Mouse (Mus musculus) forebrain, embryonic 10.5 days (tissue): ENCODE measurements around the gene Gpr152. TPM values are rescaled to one million over a fixed set of nuclear protein-coding genes. Genes with fewer than 3 reads are reported as not detected.

Experiments
- DNase-seq: peaks from one replicate; pipeline ENCODE4 v3.0.0-alpha.2; 2017; ENCODE audit warnings: low spot score; ENCODE audit errors: extremely low spot score
- H3K27ac ChIP-seq: fragments of 300-500 bp; sonication (generic); 2 replicates; pipeline ENCODE4 v1.5.1; 2016; ENCODE audit warnings: mild to moderate bottlenecking
- H3K27me3 ChIP-seq: fragments of 300-500 bp; sonication (generic); 2 replicates; pipeline ENCODE4 v1.6.1; 2016; ENCODE audit warnings: mild to moderate bottlenecking; ENCODE audit not compliant: poor library complexity, severe bottlenecking
- H3K36me3 ChIP-seq: fragments of 300-500 bp; sonication (generic); replicated peaks from 2 replicates; pipeline ENCODE4 v1.6.1; 2016; ENCODE audit warnings: mild to moderate bottlenecking, moderate library complexity
- H3K4me1 ChIP-seq: fragments of 300-500 bp; sonication (generic); 2 replicates; pipeline ENCODE4 v1.6.1; 2016
- H3K4me3 ChIP-seq: fragments of 300-500 bp; sonication (generic); 2 replicates; pipeline ENCODE4 v1.5.1; 2016; ENCODE audit warnings: mild to moderate bottlenecking, moderate library complexity
- H3K9me3 ChIP-seq: fragments of 300-500 bp; sonication (generic); 2 replicates; pipeline ENCODE4 v1.6.1; 2016; ENCODE audit warnings: mild to moderate bottlenecking, moderate library complexity
- WGBS: fragments of 180-500 bp; shearing (Covaris S2); methylation state at CpG from one replicate; pipeline ENCODE4 v1.1.7; 2016; 5-methylcytosine and 5-hydroxymethylcytosine counted together
- polyA plus RNA-seq: library from polyadenylated mRNA; unstranded; fragments of >200 nt; fragmentation: Nextera tagmentation; extraction: Ambion mirVana; gene quantifications from 2 replicates; pipeline ENCODE4 v1.2.1, GENCODE M21; 2016

The Gpr152 gene
- polyA plus RNA-seq, 1 experiment from 2014 or later = not detected

DNA sequence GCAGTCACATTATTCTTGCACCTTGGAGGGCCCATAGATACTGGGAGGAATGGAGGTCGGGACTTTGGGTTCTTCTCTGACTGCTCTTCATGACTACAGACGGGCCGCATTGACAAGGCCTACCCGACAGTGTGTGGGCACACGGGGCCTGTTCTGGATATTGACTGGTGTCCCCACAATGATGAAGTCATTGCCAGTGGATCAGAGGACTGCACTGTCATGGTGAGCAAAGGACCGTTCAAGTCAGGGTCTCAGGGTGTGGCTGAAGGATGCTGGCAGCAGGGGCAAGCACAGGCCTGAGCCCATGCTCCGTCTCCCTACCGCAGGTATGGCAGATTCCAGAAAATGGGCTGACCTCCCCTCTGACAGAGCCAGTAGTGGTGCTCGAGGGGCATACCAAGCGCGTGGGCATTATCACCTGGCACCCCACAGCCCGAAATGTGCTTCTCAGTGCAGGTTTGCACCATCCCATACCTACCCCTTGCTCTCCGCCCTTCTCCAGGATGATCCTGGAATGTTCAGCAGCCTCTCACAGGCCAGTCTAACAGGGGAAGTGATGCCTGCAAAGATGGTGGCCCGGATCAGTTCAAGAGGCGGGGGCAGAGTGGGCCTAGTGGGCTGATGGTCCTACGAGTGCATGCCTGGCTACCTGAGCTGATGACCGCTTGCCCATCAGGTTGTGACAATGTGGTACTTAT lies 10.3 kb downstream of the Gpr152 start:
- Histone ChIP-seq H3K27me3 (no peaks in the 10 kb centered on the region), H3K4me3 (peak overlapping the region; percentile 73; the same call in 1 of the 2 replicates), H3K36me3 (peaks cover 42% of the 10 kb centered on the region), H3K4me1 (peaks cover 39% of the 10 kb centered on the region), H3K9me3 (peaks cover 6% of the 10 kb centered on the region; the same call in 1 of the 2 replicates), H3K27ac (no peak overlapping the region)
- 95% methylated on average over 17 of the region's 17 CpGs for whole genome bisulfite sequencing
- DNase-seq = no peak

DNA sequence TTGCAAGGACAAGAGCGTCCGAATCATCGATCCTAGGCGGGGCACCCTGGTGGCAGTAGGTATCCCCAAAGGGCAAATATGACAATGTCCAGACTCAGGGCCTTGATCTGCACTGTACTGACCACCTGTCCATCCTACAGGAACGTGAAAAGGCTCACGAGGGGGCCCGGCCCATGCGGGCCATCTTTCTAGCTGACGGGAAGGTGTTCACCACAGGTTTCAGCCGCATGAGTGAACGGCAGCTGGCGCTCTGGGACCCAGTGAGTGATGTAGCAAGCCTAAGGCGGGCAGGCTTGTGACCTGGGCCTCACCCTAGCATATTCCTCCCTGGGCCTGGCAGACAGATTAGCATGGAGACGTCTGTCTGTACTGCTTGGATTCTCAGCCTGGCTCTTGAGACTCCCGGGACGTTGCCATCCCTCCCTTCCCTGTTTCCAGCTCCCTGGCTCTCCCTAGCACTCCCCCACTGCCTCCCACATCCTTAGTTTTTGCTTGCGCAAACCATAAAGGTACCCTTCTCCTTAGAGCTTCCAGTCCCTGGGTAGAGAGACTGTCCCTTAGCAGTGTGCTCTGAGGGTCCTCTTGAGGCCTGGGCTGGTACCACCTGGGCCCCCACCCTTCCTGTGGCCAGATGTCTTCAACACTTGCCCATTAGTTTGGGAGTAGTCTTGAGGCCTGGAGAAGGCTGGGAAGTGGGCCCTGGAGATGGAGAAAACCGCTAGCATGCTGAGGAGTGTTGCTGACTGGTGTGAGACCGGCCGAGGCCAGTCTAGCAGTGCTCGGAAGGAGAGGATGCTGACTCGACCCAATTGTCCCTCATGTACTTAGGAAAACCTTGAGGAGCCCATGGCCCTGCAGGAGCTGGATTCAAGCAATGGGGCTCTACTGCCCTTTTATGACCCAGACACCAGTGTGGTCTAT lies 11.2 kb downstream of the Gpr152 start:
- WGBS = 91% methylated on average over 22 of the region's 22 CpGs
- Histone ChIP-seq H3K36me3 (peaks cover 52% of the 10 kb centered on the region), H3K4me3 (no peak overlapping the region), H3K9me3 (peaks cover 3% of the 10 kb centered on the region; the same call in 1 of the 2 replicates), H3K27ac (no peak overlapping the region), H3K27me3 (no peaks in the 10 kb centered on the region), H3K4me1 (peaks cover 48% of the 10 kb centered on the region)
- DNase-seq = no peak

DNA sequence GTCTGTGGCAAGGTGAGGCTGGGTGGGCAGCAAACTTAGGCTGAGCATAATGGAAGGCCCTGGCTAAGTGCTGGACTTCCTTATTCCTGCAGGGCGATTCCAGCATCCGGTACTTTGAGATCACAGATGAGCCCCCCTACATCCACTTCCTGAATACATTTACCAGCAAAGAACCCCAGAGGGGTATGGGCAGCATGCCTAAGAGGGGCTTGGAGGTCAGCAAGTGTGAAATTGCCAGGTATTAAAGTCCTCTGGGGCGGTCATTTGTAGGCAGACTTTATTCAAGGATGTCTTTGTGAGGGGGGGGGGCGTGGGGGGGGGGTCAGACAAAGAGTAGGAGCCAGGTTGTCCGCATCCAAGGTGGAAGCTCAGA lies 11.9 kb downstream of the Gpr152 start:
- Histone ChIP-seq H3K27ac (no peak overlapping the region), H3K36me3 (peaks cover 58% of the 10 kb centered on the region), H3K4me1 (peaks cover 54% of the 10 kb centered on the region), H3K9me3 (no peaks in the 10 kb centered on the region), H3K27me3 (no peaks in the 10 kb centered on the region), H3K4me3 (no peak overlapping the region)
- no peak for DNase-seq
- WGBS = 84% methylated on average over 5 of the region's 5 CpGs

DNA sequence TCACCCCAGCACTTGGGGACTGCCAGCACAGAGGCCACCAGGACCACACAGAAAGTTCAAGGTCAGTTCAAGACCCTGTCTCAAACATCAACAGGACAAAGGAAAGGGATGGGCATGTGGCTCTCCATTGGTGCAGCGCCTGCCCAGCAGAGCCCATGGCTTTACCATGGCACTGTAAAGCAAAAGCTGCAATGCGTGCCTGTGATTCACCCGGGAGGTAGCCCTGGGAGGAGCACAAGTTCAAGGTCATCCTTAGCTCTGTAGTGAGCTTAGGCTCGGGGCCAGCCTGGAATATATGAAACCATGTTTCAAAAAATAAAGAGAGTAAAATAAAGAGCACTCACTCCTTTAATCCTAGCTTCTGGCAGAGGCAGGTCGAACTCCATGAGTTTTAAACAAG lies 12.3 kb downstream of the Gpr152 start:
- DNase-seq = no peak
- Histone ChIP-seq H3K27me3 (no peaks in the 10 kb centered on the region), H3K36me3 (peaks cover 62% of the 10 kb centered on the region), H3K9me3 (no peaks in the 10 kb centered on the region), H3K4me1 (peaks cover 51% of the 10 kb centered on the region), H3K4me3 (no peak overlapping the region), H3K27ac (no peak overlapping the region)
- 90% methylated on average over 5 of the region's 5 CpGs for WGBS

DNA sequence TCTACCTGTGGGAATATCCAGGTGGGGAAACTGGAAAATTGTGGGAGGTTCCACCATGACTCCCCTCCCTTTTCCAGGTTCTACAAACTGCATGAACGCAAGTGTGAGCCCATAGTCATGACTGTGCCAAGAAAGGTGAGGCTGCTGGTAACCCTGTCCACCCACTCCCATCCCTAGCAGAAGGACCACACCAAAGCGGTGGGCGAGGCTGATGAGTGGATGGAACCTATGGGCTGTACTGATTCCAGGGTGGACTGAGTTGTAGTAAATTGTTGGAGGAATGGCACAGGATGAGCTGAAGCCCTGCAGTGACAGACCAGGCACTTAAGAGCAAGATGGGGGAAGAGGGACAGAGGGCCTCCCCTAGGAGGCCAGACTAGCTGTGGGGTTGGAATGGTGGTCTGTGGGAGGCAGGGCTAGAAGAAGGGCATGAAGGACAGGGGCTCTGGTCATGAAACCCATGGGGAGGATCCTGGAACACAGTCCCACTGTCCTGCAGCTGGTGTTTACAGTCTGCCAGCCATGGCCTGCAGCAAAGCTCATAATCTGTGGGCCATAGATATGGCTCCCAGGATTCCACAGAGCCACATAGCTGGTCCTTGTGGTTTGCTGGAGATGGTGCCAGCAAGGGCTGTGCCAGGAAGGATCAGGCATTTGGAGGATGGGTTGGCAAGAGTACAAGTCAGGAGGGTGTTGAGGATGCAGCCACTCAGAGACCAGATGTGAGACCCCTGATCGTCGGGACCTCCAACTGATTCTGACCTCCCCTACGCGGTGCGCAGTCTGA lies 13.1 kb downstream of the Gpr152 start:
- Histone ChIP-seq H3K4me1 (peaks cover 44% of the 10 kb centered on the region), H3K27me3 (no peaks in the 10 kb centered on the region), H3K4me3 (no peak overlapping the region), H3K36me3 (peaks cover 70% of the 10 kb centered on the region), H3K9me3 (no peaks in the 10 kb centered on the region), H3K27ac (no peak overlapping the region)
- DNase-seq = no peak
- 88% methylated on average over 8 of the region's 8 CpGs for WGBS

DNA sequence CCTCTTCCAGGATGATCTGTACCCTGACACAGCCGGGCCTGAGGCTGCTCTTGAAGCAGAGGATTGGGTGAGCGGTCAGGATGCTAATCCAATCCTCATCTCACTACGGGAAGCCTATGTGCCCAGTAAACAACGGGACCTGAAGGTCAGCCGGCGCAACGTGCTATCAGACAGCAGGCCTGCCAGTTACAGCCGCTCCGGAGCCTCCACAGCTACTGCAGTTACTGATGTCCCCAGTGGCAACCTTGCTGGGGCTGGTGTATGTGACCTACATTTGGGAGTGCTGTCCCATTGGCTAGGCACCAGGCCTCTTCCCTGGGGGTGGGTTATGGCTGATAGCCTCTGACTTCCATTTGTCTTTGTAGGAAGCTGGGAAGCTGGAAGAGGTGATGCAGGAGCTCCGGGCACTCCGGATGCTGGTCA lies 13.7 kb downstream of the Gpr152 start, which contains the start of gene Ptprcap:
Gene Ptprcap (plus strand): TSS at position 373 of the 423 bp plus-strand sequence.
- Histone ChIP-seq H3K4me3 (no peak within 1 kb of the TSS), H3K27me3 (no peaks in the 10 kb centered on the region), H3K27ac (no peak within 1 kb of the TSS), H3K4me1 (peaks cover 38% of the 10 kb centered on the region), H3K36me3 (peaks cover 76% of the 10 kb centered on the region), H3K9me3 (no peaks in the 10 kb centered on the region)
- DNase-seq = no peak
- 82% methylated on average over 11 of the region's 11 CpGs for WGBS

DNA sequence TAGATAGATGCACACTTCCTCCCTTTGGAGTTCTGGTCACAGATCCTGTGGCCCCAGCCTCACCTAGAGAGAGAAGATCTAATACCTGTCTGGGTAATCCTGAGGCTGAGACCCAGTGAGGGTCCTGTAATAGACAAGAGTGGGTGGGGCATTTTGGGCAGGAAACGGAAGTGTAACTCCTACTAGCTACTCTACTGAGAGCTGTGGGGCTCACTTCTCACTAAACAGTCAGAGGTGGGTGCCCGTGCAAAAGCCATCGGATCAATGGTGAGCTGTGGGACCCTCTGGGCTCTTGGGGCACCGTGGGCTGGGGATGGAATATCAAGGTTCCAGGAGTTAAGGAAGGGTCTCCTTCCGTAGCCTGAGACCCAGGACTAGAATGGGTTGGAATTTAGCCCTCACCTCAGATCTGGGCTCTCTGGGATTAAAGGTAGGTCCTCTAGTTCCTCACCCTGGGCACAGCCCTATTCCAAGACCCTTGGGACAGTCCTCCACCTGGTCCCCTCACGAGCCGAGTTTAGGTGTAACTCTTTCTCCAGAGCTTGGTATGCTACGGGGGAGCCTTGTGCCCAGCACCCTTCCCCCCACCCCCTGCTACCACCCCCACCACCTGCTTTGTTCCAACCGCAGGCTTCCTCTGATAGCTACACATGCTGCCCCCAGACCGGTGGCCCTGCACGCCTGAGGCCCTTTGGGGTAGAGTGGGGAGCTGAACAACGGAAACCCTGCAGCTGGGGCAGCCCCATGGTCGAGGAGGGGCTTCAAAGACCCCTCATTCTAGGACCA lies 15.0 kb downstream of the Gpr152 start:
- Histone ChIP-seq H3K27me3 (no peaks in the 10 kb centered on the region), H3K36me3 (peaks cover 90% of the 10 kb centered on the region), H3K4me1 (peaks cover 26% of the 10 kb centered on the region), H3K4me3 (no peak overlapping the region), H3K27ac (0 out of 2 replicates have a peak overlapping the region, but pooled peaks have one; percentile 16), H3K9me3 (no peaks in the 10 kb centered on the region)
- 86% methylated on average over 13 of the region's 13 CpGs for WGBS
- DNase-seq = no peak

DNA sequence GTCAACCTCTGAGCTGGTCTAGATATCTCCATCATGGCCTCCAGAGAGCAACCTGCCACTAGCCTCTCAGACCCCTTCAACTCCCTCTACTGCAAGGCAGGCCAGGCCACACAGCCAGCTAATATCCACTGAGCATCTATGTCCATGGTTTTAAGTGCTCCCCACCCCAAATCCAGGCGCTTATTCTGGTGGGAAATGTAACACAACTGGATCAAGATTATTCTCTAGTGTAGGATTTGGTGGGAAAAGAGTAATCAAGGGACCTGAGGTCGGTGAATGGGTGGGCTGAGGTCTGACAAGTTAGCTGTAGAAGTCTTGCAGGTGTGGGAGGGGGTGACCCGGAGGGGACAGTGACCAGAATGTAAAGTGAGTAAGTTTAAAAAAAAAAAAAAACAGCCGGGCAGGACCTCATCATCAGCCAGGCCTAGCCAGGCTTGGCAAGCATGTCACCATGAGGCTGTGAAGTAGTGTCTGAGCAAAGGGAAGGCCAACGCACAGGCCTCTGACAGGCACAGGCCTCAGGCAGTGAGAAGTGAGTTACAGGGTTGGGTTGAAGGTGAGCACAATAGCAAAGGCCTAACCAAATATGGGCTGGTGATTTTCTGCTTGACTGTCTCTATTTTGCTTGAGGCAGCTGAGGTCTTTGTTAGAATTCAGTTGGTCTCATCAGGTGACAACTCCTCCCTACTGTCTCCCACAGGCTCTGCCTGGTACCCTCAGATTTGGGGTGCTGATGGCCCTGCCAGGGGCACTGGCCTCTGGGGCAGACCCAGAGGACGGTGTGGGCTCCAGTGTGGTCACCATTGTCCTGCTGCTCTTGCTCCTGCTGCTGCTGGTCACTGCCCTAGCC lies 15.9 kb downstream of the Gpr152 start:
- no peaks in the 10 kb centered on the region for H3K27me3 ChIP-seq
- H3K4me1 ChIP-seq = peaks cover 20% of the 10 kb centered on the region
- peak overlapping the region; percentile 54; the same call in 1 of the 2 replicates for H3K27ac ChIP-seq
- H3K9me3 ChIP-seq = no peaks in the 10 kb centered on the region
- WGBS = 73% methylated on average over 6 of the region's 6 CpGs
- H3K4me3 ChIP-seq = no peak overlapping the region
- H3K36me3 ChIP-seq = peaks cover 88% of the 10 kb centered on the region
- DNase-seq = no peak

DNA sequence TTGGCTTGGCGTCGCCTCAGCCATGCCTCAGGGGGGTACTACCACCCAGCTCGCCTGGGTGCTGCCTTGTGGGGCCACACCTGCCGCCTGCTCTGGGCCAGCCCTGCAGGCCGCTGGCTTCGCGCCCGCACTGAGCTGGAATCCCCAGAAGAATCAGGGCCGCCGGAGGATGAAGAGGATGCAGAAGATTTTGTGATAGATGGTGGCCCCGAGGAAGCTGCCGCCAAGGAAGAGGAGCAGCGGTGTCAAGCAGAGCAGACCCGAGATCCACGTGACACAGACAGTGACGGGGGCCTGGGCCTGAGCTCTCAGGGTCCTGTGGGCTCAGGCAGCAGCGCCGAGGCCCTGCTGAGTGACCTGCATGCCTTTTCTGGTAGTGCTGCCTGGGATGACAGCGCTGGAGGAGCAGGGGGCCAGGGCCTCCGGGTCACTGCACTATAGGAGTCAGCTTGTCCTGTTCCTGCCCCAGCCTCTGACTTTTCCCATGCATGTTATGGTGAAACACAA lies 16.5 kb downstream of the Gpr152 start:
- Histone ChIP-seq H3K9me3 (no peaks in the 10 kb centered on the region), H3K27me3 (no peaks in the 10 kb centered on the region), H3K27ac (peak overlapping the region; percentile 54; the same call in 1 of the 2 replicates), H3K4me3 (no peak overlapping the region), H3K4me1 (peaks cover 20% of the 10 kb centered on the region), H3K36me3 (peaks cover 87% of the 10 kb centered on the region)
- DNase-seq = no peak
- WGBS = 73% methylated on average over 20 of the region's 20 CpGs

DNA sequence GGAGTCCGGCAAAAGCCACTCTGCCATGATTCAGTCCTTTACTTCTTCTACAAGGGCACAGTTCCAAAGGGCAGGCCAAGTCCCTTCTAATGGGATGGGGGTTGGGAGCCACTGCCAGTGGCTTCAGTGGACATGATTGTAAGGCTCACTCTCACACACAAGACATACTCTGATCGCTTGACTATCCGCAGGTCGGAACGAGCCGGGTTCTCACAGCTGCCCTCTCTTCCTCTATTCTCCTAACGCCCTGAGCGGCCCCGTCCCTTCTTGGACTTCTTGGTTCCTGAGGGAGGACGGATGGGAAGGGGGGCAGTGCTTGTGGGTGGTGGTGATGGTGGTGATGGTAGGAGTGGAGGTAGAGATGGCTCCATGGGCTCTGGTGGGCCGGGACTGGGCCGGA lies 17.2 kb downstream of the Gpr152 start:
- Histone ChIP-seq H3K27me3 (no peaks in the 10 kb centered on the region), H3K4me3 (no peak overlapping the region), H3K27ac (no peak overlapping the region), H3K4me1 (peaks cover 20% of the 10 kb centered on the region), H3K36me3 (peaks cover 87% of the 10 kb centered on the region), H3K9me3 (no peaks in the 10 kb centered on the region)
- DNase-seq = no peak
- WGBS = 92% methylated on average over 12 of the region's 12 CpGs

DNA sequence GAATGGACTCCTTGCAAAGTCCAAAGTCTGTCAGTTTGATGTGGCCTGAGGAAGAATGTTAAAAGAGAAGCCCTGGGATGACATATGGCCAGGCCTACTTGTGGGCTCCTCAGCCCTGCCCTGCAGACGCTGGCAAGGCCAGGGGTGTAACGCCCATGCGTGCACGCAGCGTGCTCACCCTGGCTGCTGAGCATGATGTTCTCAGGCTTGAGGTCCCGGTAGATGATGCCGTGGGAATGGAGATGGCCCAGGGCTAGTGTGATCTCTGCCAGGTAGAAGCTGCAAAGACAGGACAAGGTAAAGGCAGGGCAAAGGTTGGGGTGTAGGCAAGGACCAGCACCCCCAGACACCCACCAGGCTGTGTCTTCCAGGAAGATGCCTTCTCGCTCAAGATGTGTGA lies 19.5 kb downstream of the Gpr152 start:
- H3K36me3 ChIP-seq = peaks cover 68% of the 10 kb centered on the region
- WGBS = 98% methylated on average over 8 of the region's 8 CpGs
- H3K27me3 ChIP-seq = no peaks in the 10 kb centered on the region

More for the DNA sequence above, 19.5 kb downstream of the Gpr152 start:
- peaks cover 37% of the 10 kb centered on the region for H3K4me1 ChIP-seq
- no peaks in the 10 kb centered on the region for H3K9me3 ChIP-seq
- H3K27ac ChIP-seq = no peak overlapping the region
- no peak overlapping the region for H3K4me3 ChIP-seq
- DNase-seq = no peak
